Mouse (Mus musculus) midbrain, embryonic 11.5 days (tissue): ENCODE measurements at regions not wholly inside any gene's neighbourhood (a gene's known extent, or its start where the extent isn't known, plus 50 kb on each side); places are given as distances from the start of the nearest gene placed in this dataset.

Experiments used
- ATAC-seq: fragments of 200-750 bp; cut with Nextera tagmentation; 2 replicates; pipeline ENCODE4 v1.8.0; 2017; ENCODE audit warnings: moderate TSS enrichment, moderate library complexity; ENCODE audit not compliant: low FRiP score
- DNase-seq: peaks from one replicate; pipeline ENCODE4 v3.0.0; 2015; ENCODE audit warnings: low spot score; ENCODE audit errors: missing footprints
- H3K27ac ChIP-seq: fragments of 300-500 bp; sonication (generic); 2 replicates; pipeline ENCODE4 v1.5.1; 2014; ENCODE audit warnings: low read depth, low read length
- H3K27me3 ChIP-seq: fragments of 300-500 bp; sonication (generic); 2 replicates; pipeline ENCODE4 v1.6.1; 2014; ENCODE audit warnings: mild to moderate bottlenecking, low read length, moderate library complexity, mixed read lengths; ENCODE audit not compliant: control insufficient read depth, insufficient read depth
- H3K36me3 ChIP-seq: fragments of 300-500 bp; sonication (generic); 2 replicates; pipeline ENCODE4 v1.6.1; 2014; ENCODE audit warnings: mild to moderate bottlenecking, low read length, moderate library complexity, mixed read lengths; ENCODE audit not compliant: control insufficient read depth, insufficient read depth
- H3K4me1 ChIP-seq: fragments of 300-500 bp; sonication (generic); 2 replicates; pipeline ENCODE4 v1.6.1; 2014; ENCODE audit warnings: low read length; ENCODE audit not compliant: control insufficient read depth, insufficient read depth
- H3K4me2 ChIP-seq: fragments of 300-500 bp; sonication (generic); 2 replicates; pipeline ENCODE4 v1.6.1; 2014; ENCODE audit warnings: mild to moderate bottlenecking, moderate library complexity
- H3K4me3 ChIP-seq: fragments of 300-500 bp; sonication (generic); 2 replicates; pipeline ENCODE4 v1.5.1; 2014; ENCODE audit warnings: low read depth, low read length
- H3K9ac ChIP-seq: fragments of 300-500 bp; sonication (generic); 2 replicates; pipeline ENCODE4 v1.6.1; 2014; ENCODE audit warnings: low read length
- H3K9me3 ChIP-seq: fragments of 300-500 bp; sonication (generic); 2 replicates; pipeline ENCODE4 v1.6.1; 2016; ENCODE audit warnings: low read length; ENCODE audit not compliant: control insufficient read depth
- WGBS: fragments of 180-500 bp; shearing (Covaris S2); extraction: QIAGEN DNeasy Blood & Tissue Kit; methylation state at CpG from one replicate; pipeline ENCODE4 v1.1.7; 2014; 5-methylcytosine and 5-hydroxymethylcytosine counted together

DNA sequence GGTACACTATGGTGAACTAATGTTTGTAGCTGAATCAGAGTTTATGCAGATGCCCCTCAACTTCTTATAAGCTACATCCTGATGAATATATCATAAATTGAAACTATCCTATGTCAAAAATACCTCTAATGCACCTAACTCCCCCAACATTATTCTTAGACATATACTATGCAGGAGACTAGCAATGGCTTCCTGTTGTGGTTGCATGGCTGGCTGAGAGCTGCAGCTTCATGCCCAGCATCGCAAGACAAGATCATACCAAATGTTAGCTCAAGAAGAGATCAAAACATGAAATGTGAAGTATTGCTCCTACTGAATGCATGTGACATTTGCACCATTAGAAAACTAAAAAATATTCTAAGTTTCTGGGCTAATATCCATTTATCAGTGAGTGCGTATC lies 206.9 kb upstream of the Cited2 start:
- 94% methylated on average over 2 of the region's 2 CpGs for WGBS
- H3K4me2 ChIP-seq = no peak overlapping the region
- H3K4me1 ChIP-seq = peaks cover 2% of the 10 kb centered on the region; the same call in 1 of the 2 replicates
- no peak overlapping the region for H3K27ac ChIP-seq
- no peak overlapping the region for H3K9ac ChIP-seq
- no peaks in the 10 kb centered on the region for H3K27me3 ChIP-seq
- H3K9me3 ChIP-seq = no peaks in the 10 kb centered on the region
- no peaks in the 10 kb centered on the region for H3K36me3 ChIP-seq
- ATAC-seq (no peak), DNase-seq (no peak)
- no peak overlapping the region for H3K4me3 ChIP-seq

- no peak overlapping the region for H3K27ac ChIP-seq
- H3K9ac ChIP-seq = no peak overlapping the region
- no peaks in the 10 kb centered on the region for H3K4me1 ChIP-seq
- no peak overlapping the region for H3K4me3 ChIP-seq
- no peak for ATAC-seq
- DNase-seq = no peak
- H3K27me3 ChIP-seq = no peaks in the 10 kb centered on the region
- 76% methylated on average over 9 of the region's 9 CpGs for WGBS
- H3K4me2 ChIP-seq = no peak overlapping the region
- no peaks in the 10 kb centered on the region for H3K9me3 ChIP-seq
- H3K36me3 ChIP-seq = no peaks in the 10 kb centered on the region
These were observed 204.4 kb upstream of the Cited2 start for GRCm38 (mm10) chr10:17518423-17519175.

DNA sequence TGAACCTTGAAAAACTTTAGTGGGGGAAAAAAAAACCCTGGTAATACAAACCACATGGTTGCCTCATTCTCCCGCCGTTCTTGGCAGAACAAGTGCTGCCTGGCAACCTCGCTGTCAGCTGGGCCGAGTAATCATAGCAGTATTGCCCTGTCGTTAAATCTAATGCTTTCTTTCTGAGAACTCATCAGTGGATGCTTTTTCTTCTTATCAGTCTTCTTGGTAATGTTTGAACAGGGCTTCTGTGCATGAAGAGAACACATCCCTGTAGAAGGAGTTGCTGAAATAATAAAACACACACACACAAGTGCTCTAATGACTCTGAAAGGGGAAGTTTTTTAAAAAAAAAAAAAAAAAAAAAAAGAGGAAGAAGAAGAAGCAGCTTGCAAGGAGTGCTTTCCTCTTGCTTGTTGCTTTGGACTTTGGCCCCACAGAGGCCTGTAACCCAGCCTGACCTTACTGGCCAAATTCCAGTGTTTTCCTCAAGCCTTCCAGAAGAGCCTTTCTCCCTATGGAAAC lies 200.9 kb upstream of the Cited2 start:
- no peaks in the 10 kb centered on the region for H3K4me1 ChIP-seq
- no peaks in the 10 kb centered on the region for H3K27me3 ChIP-seq
- H3K4me2 ChIP-seq = no peak overlapping the region
- H3K27ac ChIP-seq = no peak overlapping the region
- H3K36me3 ChIP-seq = no peaks in the 10 kb centered on the region
- no peaks in the 10 kb centered on the region for H3K9me3 ChIP-seq
- 66% methylated on average over 5 of the region's 5 CpGs for WGBS
- no peak overlapping the region for H3K9ac ChIP-seq
- ATAC-seq (no peak), DNase-seq (no peak)
- no peak overlapping the region for H3K4me3 ChIP-seq

GRCm38 (mm10) chr10:17523558-17524328 lies 199.3 kb upstream of the Cited2 start:
- H3K9ac ChIP-seq = no peak overlapping the region
- 78% methylated on average over 6 of the region's 6 CpGs for WGBS
- no peaks in the 10 kb centered on the region for H3K4me1 ChIP-seq
- H3K4me3 ChIP-seq = no peak overlapping the region
- DNase-seq = no peak
- H3K27me3 ChIP-seq = no peaks in the 10 kb centered on the region
- H3K4me2 ChIP-seq = no peak overlapping the region
- no peaks in the 10 kb centered on the region for H3K9me3 ChIP-seq
- H3K36me3 ChIP-seq = no peaks in the 10 kb centered on the region
- ATAC-seq = no peak
- H3K27ac ChIP-seq = no peak overlapping the region

GRCm38 (mm10) chr10:17527151-17527737 lies 195.8 kb upstream of the Cited2 start:
- H3K9ac ChIP-seq = no peak overlapping the region
- no peak overlapping the region for H3K4me3 ChIP-seq
- H3K27ac ChIP-seq = no peak overlapping the region
- H3K4me1 ChIP-seq = no peaks in the 10 kb centered on the region
- no peaks in the 10 kb centered on the region for H3K9me3 ChIP-seq
- 65% methylated on average over 4 of the region's 4 CpGs for WGBS
- H3K36me3 ChIP-seq = no peaks in the 10 kb centered on the region
- ATAC-seq (no peak), DNase-seq (no peak)
- H3K4me2 ChIP-seq = no peak overlapping the region
- H3K27me3 ChIP-seq = no peaks in the 10 kb centered on the region

- Histone ChIP-seq H3K27me3 (no peaks in the 10 kb centered on the region), H3K9ac (no peak overlapping the region), H3K4me1 (no peaks in the 10 kb centered on the region), H3K36me3 (no peaks in the 10 kb centered on the region), H3K4me3 (no peak overlapping the region), H3K4me2 (no peak overlapping the region), H3K9me3 (no peaks in the 10 kb centered on the region), H3K27ac (no peak overlapping the region)
- 84% methylated on average over 2 of the region's 2 CpGs for WGBS
- ATAC-seq = no peak
- DNase-seq = no peak
These were observed 194.9 kb upstream of the Cited2 start for GRCm38 (mm10) chr10:17528116-17528515.

- H3K36me3 ChIP-seq = no peaks in the 10 kb centered on the region
- H3K4me3 ChIP-seq = no peak overlapping the region
- no peaks in the 10 kb centered on the region for H3K4me1 ChIP-seq
- no peak for ATAC-seq
- no peak overlapping the region for H3K4me2 ChIP-seq
- H3K9me3 ChIP-seq = no peaks in the 10 kb centered on the region
- no peak for DNase-seq
- H3K27ac ChIP-seq = no peak overlapping the region
- 90% methylated on average over 6 of the region's 6 CpGs for WGBS
- no peaks in the 10 kb centered on the region for H3K27me3 ChIP-seq
- H3K9ac ChIP-seq = no peak overlapping the region
These were observed 194.2 kb upstream of the Cited2 start for GRCm38 (mm10) chr10:17528846-17529245.

DNA sequence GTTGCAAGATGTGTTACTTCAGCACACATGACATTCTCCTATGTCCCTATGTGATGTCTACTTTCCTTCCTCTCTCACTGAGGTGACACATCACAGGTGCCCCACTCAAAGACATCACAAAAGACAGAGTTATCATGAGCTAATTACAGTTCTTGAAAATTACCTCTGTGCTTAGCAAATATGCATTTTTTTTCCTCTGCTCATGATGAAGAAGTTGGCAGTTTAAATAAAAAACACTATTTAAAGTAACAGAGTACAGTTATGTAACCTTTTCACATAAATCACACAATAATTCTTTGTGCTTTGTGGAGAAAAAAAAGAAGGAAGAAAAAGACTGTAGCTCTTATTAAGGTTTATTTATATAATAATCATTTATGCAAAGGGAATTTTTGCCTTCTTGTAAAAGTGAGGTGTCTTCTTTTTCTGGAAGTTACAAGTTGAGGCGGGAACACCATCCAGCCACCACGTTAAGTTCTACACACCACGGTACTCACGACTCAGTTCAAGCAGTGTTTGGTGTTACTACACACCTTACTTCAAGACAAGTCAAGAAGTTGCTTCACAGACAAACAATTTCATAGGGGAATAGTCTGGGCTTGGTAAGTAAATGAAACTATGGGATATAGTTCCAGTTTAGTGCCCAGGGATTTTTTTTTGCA lies 193.0 kb upstream of the Cited2 start:
- H3K9ac ChIP-seq = no peak overlapping the region
- H3K4me3 ChIP-seq = no peak overlapping the region
- ATAC-seq = no peak
- no peak overlapping the region for H3K4me2 ChIP-seq
- no peak overlapping the region for H3K27ac ChIP-seq
- H3K4me1 ChIP-seq = no peaks in the 10 kb centered on the region
- DNase-seq = no peak
- H3K9me3 ChIP-seq = no peaks in the 10 kb centered on the region
- H3K36me3 ChIP-seq = no peaks in the 10 kb centered on the region
- no peaks in the 10 kb centered on the region for H3K27me3 ChIP-seq
- 93% methylated on average over 4 of the region's 4 CpGs for WGBS
